Mouse (Mus musculus) midbrain, embryonic 13.5 days (tissue): ENCODE data around the gene Met. TPM values are rescaled to one million over a fixed set of nuclear protein-coding genes. Genes with fewer than 3 reads are reported as not detected.
A peak's percentile ranks its signal among the peaks of the same experiment; 100 is the strongest.

Experiments
- ATAC-seq: fragments of 200-750 bp; cut with Nextera tagmentation; 2 replicates; pipeline ENCODE4 v1.8.0; 2017; ENCODE audit warnings: mild to moderate bottlenecking, moderate TSS enrichment, moderate library complexity
- H3K27ac ChIP-seq: fragments of 300-500 bp; sonication (generic); 2 replicates; pipeline ENCODE4 v1.5.1; 2015; ENCODE audit warnings: inconsistent platforms, mild to moderate bottlenecking, moderate library complexity
- H3K27me3 ChIP-seq: fragments of 300-500 bp; sonication (generic); 2 replicates; pipeline ENCODE4 v1.6.1; 2015; ENCODE audit warnings: mild to moderate bottlenecking, inconsistent platforms
- H3K36me3 ChIP-seq: fragments of 300-500 bp; sonication (generic); 2 replicates; pipeline ENCODE4 v1.6.1; 2015; ENCODE audit warnings: mild to moderate bottlenecking, inconsistent platforms
- H3K4me1 ChIP-seq: fragments of 300-500 bp; sonication (generic); replicated peaks from 2 replicates; pipeline ENCODE4 v1.6.1; 2015; ENCODE audit warnings: inconsistent platforms
- H3K4me2 ChIP-seq: fragments of 300-500 bp; sonication (generic); replicated peaks from 2 replicates; pipeline ENCODE4 v1.6.1; 2015; ENCODE audit warnings: moderate library complexity, mild to moderate bottlenecking, inconsistent platforms
- H3K4me3 ChIP-seq: fragments of 300-500 bp; sonication (generic); replicated peaks from 2 replicates; pipeline ENCODE4 v1.5.1; 2015; ENCODE audit warnings: mild to moderate bottlenecking, inconsistent platforms
- H3K9ac ChIP-seq: fragments of 300-500 bp; sonication (generic); replicated peaks from 2 replicates; pipeline ENCODE4 v1.6.1; 2015; ENCODE audit warnings: mild to moderate bottlenecking, inconsistent platforms
- H3K9me3 ChIP-seq: fragments of 300-500 bp; sonication (generic); 2 replicates; pipeline ENCODE4 v1.6.1; 2016; ENCODE audit warnings: mild to moderate bottlenecking, inconsistent platforms
- WGBS: fragments of 180-500 bp; shearing (Covaris S2); methylation state at CpG from one replicate; pipeline ENCODE4 v1.1.7; 2015; 5-methylcytosine and 5-hydroxymethylcytosine counted together
- polyA plus RNA-seq: library from polyadenylated mRNA; unstranded; fragments of >200 nt; fragmentation: Nextera tagmentation; extraction: Ambion mirVana; gene quantifications from 2 replicates; pipeline ENCODE4 v1.2.1, GENCODE M21; 2015

The Met gene
- 0.89 TPM in 2 replicates for polyA plus RNA-seq

- peaks cover 15% of the 10 kb centered on the region for H3K4me1 ChIP-seq
- no peak within 1 kb of the TSS for H3K27ac ChIP-seq
- no peaks in the 10 kb centered on the region for H3K36me3 ChIP-seq
- no peaks in the 10 kb centered on the region for H3K9me3 ChIP-seq
- H3K27me3 ChIP-seq: peaks cover 51% of the 10 kb centered on the region
- peak; percentile 94 for ATAC-seq
- H3K4me2 ChIP-seq: peak within 1 kb of the TSS; percentile 99
- peak within 1 kb of the TSS; percentile 69 for H3K9ac ChIP-seq
- H3K4me3 ChIP-seq: peak within 1 kb of the TSS; percentile 74
- under 1% methylated on average over 77 of the region's 78 CpGs for WGBS
These were observed at the start of gene Met for GRCm38 (mm10) chr6:17463434-17464280. TSS of gene Met (plus strand) at chr6:17463800.

GRCm38 (mm10) chr6:17418226-17418625 lies 45.4 kb upstream of the Met start:
- H3K9ac ChIP-seq: no peak overlapping the region
- ATAC-seq: no peak
- no peak overlapping the region for H3K4me2 ChIP-seq
- no peaks in the 10 kb centered on the region for H3K4me1 ChIP-seq
- 71% methylated on average over 7 of the region's 7 CpGs for WGBS
- H3K4me3 ChIP-seq: no peak overlapping the region
- no peaks in the 10 kb centered on the region for H3K9me3 ChIP-seq
- H3K27ac ChIP-seq: no peak overlapping the region
- H3K27me3 ChIP-seq: no peaks in the 10 kb centered on the region
- no peaks in the 10 kb centered on the region for H3K36me3 ChIP-seq

GRCm38 (mm10) chr6:17422432-17422831 lies 41.2 kb upstream of the Met start:
- no peak overlapping the region for H3K4me3 ChIP-seq
- H3K9ac ChIP-seq: no peak overlapping the region
- H3K4me2 ChIP-seq: no peak overlapping the region
- H3K9me3 ChIP-seq: no peaks in the 10 kb centered on the region
- H3K27me3 ChIP-seq: no peaks in the 10 kb centered on the region
- H3K4me1 ChIP-seq: no peaks in the 10 kb centered on the region
- no peak overlapping the region for H3K27ac ChIP-seq
- ATAC-seq: no peak
- WGBS: 91% methylated on average over 1 of the region's 1 CpGs
- H3K36me3 ChIP-seq: no peaks in the 10 kb centered on the region

- no peak overlapping the region for H3K4me3 ChIP-seq
- no peak overlapping the region for H3K27ac ChIP-seq
- H3K4me2 ChIP-seq: no peak overlapping the region
- H3K27me3 ChIP-seq: no peaks in the 10 kb centered on the region
- H3K36me3 ChIP-seq: no peaks in the 10 kb centered on the region
- 87% methylated on average over 3 of the region's 3 CpGs for WGBS
- H3K9ac ChIP-seq: no peak overlapping the region
- no peaks in the 10 kb centered on the region for H3K4me1 ChIP-seq
- no peak for ATAC-seq
- no peaks in the 10 kb centered on the region for H3K9me3 ChIP-seq
These were observed 34.6 kb upstream of the Met start for GRCm38 (mm10) chr6:17429041-17429440.

DNA sequence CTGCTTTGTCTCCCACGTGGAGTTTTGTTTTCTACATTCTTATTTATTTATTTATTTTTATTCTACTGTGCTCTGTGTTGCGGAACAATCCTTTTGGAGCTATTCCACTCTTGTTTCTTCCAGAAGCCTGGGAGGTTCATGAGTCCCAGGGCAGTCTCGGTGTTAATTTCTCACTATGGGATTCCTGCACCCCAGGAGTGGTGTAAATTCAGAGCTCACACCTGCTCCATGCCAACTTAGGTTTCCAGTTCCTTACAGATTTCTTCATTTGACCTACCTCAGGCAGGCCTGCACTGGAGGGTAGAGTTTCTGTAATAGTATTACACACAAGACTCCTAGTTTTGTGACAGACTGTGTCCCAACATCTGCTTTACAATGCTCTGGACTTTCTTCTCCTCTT lies 34.0 kb upstream of the Met start:
- Histone ChIP-seq H3K4me1 (no peaks in the 10 kb centered on the region), H3K9me3 (no peaks in the 10 kb centered on the region), H3K36me3 (no peaks in the 10 kb centered on the region), H3K9ac (no peak overlapping the region), H3K4me2 (no peak overlapping the region), H3K27me3 (no peaks in the 10 kb centered on the region), H3K27ac (no peak overlapping the region), H3K4me3 (no peak overlapping the region)
- WGBS: 76% methylated on average over 3 of the region's 3 CpGs
- no peak for ATAC-seq

GRCm38 (mm10) chr6:17443311-17443710 lies 20.3 kb upstream of the Met start:
- H3K4me1 ChIP-seq: no peaks in the 10 kb centered on the region
- ATAC-seq: no peak
- no peak overlapping the region for H3K27ac ChIP-seq
- no peaks in the 10 kb centered on the region for H3K36me3 ChIP-seq
- no peak overlapping the region for H3K4me3 ChIP-seq
- H3K9me3 ChIP-seq: no peaks in the 10 kb centered on the region
- H3K27me3 ChIP-seq: no peaks in the 10 kb centered on the region
- 92% methylated on average over 4 of the region's 4 CpGs for WGBS
- H3K4me2 ChIP-seq: no peak overlapping the region
- H3K9ac ChIP-seq: no peak overlapping the region

DNA sequence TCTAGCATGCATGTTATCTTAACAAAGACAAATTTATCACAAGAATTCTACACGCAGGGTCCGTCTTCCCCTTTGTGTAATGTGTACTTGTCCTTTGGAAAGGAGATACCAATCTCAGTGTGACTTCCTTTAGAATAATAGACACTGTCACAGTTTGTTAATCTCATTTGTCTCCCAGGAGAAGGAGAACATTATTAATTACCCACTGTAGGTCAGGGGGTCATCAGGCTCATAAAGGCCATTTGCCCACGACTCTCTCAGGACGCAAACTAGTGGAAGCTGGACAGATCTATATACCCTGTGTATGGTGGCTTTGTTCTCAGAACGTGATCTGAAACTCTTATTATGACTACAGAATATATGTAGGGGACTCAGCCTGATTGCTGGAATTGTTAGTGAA lies 12.3 kb upstream of the Met start:
- Histone ChIP-seq H3K4me3 (no peak overlapping the region), H3K9ac (no peak overlapping the region), H3K27me3 (peaks cover 11% of the 10 kb centered on the region; the same call in 1 of the 2 replicates), H3K4me1 (no peaks in the 10 kb centered on the region), H3K4me2 (no peak overlapping the region), H3K27ac (no peak overlapping the region), H3K9me3 (no peaks in the 10 kb centered on the region), H3K36me3 (no peaks in the 10 kb centered on the region)
- no peak for ATAC-seq
- WGBS: 13% methylated on average over 5 of the region's 5 CpGs

DNA sequence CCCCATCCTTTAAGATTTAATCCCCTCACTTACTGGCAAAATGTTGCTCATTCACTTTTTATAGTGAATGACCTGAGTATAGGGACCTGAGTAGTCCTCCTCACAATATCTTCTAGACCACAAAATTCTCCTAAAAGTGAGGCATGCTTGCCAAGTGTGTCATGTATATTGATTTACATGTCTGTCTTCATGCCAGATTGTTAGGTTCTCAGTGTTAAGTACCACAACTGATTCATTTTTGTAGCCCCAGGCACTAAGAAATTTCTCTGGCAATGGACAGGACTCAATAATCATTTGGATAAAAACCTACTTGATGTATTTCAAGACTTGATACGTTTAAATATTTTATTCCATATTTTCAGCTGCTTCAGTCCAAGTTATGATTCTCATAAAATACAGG lies 8.5 kb upstream of the Met start:
- Histone ChIP-seq H3K4me2 (no peak overlapping the region), H3K4me1 (no peaks in the 10 kb centered on the region; the same call in 1 of the 2 replicates), H3K36me3 (no peaks in the 10 kb centered on the region), H3K4me3 (no peak overlapping the region), H3K9ac (no peak overlapping the region), H3K27me3 (peaks cover 11% of the 10 kb centered on the region; the same call in 1 of the 2 replicates), H3K9me3 (no peaks in the 10 kb centered on the region), H3K27ac (no peak overlapping the region)
- ATAC-seq: no peak
- 90% methylated on average over 1 of the region's 1 CpGs for WGBS

GRCm38 (mm10) chr6:17459561-17459960 lies 4.0 kb upstream of the Met start:
- Histone ChIP-seq H3K9ac (no peak overlapping the region), H3K27ac (no peak overlapping the region), H3K36me3 (no peaks in the 10 kb centered on the region), H3K4me3 (no peak overlapping the region), H3K4me1 (peaks cover 12% of the 10 kb centered on the region), H3K9me3 (no peaks in the 10 kb centered on the region), H3K27me3 (peaks cover 34% of the 10 kb centered on the region), H3K4me2 (no peak overlapping the region)
- ATAC-seq: no peak
- 46% methylated on average over 6 of the region's 6 CpGs for WGBS

- Histone ChIP-seq H3K4me1 (peaks cover 15% of the 10 kb centered on the region), H3K9ac (no peak overlapping the region), H3K27ac (no peak overlapping the region), H3K4me3 (no peak overlapping the region), H3K4me2 (no peak overlapping the region), H3K27me3 (peaks cover 50% of the 10 kb centered on the region), H3K36me3 (no peaks in the 10 kb centered on the region), H3K9me3 (no peaks in the 10 kb centered on the region)
- WGBS: 83% methylated on average over 7 of the region's 7 CpGs
- no peak for ATAC-seq
These were observed 2.2 kb upstream of the Met start for GRCm38 (mm10) chr6:17461435-17461834.

DNA sequence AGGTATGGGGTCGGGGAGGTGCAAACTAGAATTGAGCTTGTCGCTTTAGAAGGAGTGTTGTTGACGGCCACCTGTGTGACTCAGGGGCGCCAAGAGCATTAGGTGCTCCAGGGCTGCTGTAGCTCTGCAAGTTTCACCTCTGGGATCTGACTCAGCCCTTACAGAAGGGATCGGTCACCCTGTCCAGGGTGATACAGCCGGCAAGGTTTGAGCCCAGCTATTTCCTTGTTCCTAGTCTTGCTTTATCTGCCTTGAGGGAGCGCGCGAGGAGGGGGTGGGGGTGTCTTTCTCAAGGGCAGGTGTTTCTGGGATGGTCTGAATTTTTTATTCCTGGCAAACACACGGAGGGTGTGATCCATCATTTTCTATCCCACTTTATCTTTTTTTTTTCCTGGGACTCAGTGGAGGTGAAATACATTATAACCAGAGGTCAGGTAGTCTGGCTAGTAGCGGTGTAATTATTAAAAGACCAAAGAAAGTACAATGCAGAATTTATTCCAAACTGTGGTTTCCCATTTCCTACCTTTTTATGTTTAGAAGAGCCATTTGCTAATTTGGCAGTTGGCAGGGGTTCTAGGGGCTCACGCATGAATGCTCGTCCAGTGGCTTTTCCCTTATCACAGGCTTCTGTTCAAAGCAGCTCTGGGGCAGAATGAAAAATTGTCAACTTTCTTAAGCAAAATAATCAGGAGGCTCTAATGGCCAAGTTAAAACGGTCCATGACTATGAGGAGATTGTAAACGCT lies 853 bp downstream of the Met start:
- no peak overlapping the region for H3K27ac ChIP-seq
- H3K9me3 ChIP-seq: no peaks in the 10 kb centered on the region
- peak overlapping the region; percentile 69 for H3K9ac ChIP-seq
- H3K27me3 ChIP-seq: peaks cover 51% of the 10 kb centered on the region
- WGBS: 9% methylated on average over 15 of the region's 15 CpGs
- peak; percentile 69; the same call in 1 of the 2 replicates for ATAC-seq
- no peaks in the 10 kb centered on the region for H3K36me3 ChIP-seq
- H3K4me1 ChIP-seq: peaks cover 15% of the 10 kb centered on the region
- H3K4me3 ChIP-seq: peak overlapping the region; percentile 74
- H3K4me2 ChIP-seq: peak overlapping the region; percentile 99

- H3K27ac ChIP-seq: no peak overlapping the region
- ATAC-seq: no peak
- H3K9ac ChIP-seq: no peak overlapping the region
- H3K4me1 ChIP-seq: peaks cover 15% of the 10 kb centered on the region
- no peaks in the 10 kb centered on the region for H3K9me3 ChIP-seq
- no peak overlapping the region for H3K4me3 ChIP-seq
- H3K4me2 ChIP-seq: no peak overlapping the region
- 89% methylated on average over 3 of the region's 3 CpGs for WGBS
- H3K27me3 ChIP-seq: peaks cover 41% of the 10 kb centered on the region
- no peaks in the 10 kb centered on the region for H3K36me3 ChIP-seq
These were observed 2.9 kb downstream of the Met start for GRCm38 (mm10) chr6:17466526-17466925.
